Mouse (Mus musculus) erythroblast, adult 5-6 weeks (primary cell): ENCODE results near the gene Cyp4a12a. TPM values are rescaled to one million over a fixed set of nuclear protein-coding genes. Genes with fewer than 3 reads are reported as not detected.
"Not testable (repeated sequence)": the region's sequence is repeated elsewhere in the genome, so short reads cannot be mapped to it uniquely, and the experiment has no call there.

Experiments used
- ATAC-seq: replicated peaks from 2 replicates; pipeline ENCODE4 v1.8.0; 2016; ENCODE audit warnings: moderate number of reproducible peaks, mild to moderate bottlenecking, moderate TSS enrichment, inconsistent platforms; ENCODE audit not compliant: poor library complexity, low FRiP score, severe bottlenecking
- total RNA-seq, 2 experiments: library from RNA; stranded (forward) in 1 of 2; stranded (reverse) in 1 of 2; fragments of 150-400 nt in 1 of 2; fragments of 200-764, 138-1000 nt in 1 of 2; gene quantifications; 2 replicates each; pipeline versions ENCODE4 v1.2.3 to v1.2.4; 2015 to 2017; ENCODE audit warnings: low replicate concordance in 2 of 2

Cyp4a12a gene
- total RNA-seq (2015; ENCODE audit: low replicate concordance) = not detected in 2 replicates
- not detected in 2 replicates for total RNA-seq (2017; ENCODE audit: low replicate concordance)

GRCm38 (mm10) chr4:115298746-115299145, at the start of gene Cyp4a12a:
Cyp4a12a (plus strand) TSS chr4:115299046.
- not testable (repeated sequence) for ATAC-seq

- ATAC-seq = not testable (repeated sequence)
Measured at GRCm38 (mm10) chr4:115264687-115265569, 33.9 kb upstream of the Cyp4a12a start.

GRCm38 (mm10) chr4:115278215-115278982, 20.4 kb upstream of the Cyp4a12a start:
- ATAC-seq = not testable (repeated sequence)

GRCm38 (mm10) chr4:115280342-115280741, 18.5 kb upstream of the Cyp4a12a start:
- ATAC-seq = no peak

GRCm38 (mm10) chr4:115280779-115281178, 18.1 kb upstream of the Cyp4a12a start:
- not testable (repeated sequence) for ATAC-seq

GRCm38 (mm10) chr4:115281231-115281767, 17.5 kb upstream of the Cyp4a12a start:
- not testable (repeated sequence) for ATAC-seq

GRCm38 (mm10) chr4:115325722-115326121, 26.9 kb downstream of the Cyp4a12a start:
- not testable (repeated sequence) for ATAC-seq

GRCm38 (mm10) chr4:115365624-115366023, 66.8 kb downstream of the Cyp4a12a start:
- not testable (repeated sequence) for ATAC-seq

- ATAC-seq = not testable (repeated sequence)
Measured at GRCm38 (mm10) chr4:115368067-115368466, 69.2 kb downstream of the Cyp4a12a start.

Other genes starting within 250 kb of the Cyp4a12a start
- 75.1 and 94.0 TPM in 2 replicates for gene Tal1, start 242.6 kb upstream of the Cyp4a12a start, total RNA-seq (2015; ENCODE audit: low replicate concordance)
- 92.9 and 102 TPM in 2 replicates for gene Tal1, start 242.6 kb upstream of the Cyp4a12a start, total RNA-seq (2017; ENCODE audit: low replicate concordance)
- gene Pdzk1ip1, start 210.3 kb upstream of the Cyp4a12a start, total RNA-seq (2015; ENCODE audit: low replicate concordance) = 377 and 402 TPM in 2 replicates
- gene Pdzk1ip1, start 210.3 kb upstream of the Cyp4a12a start, total RNA-seq (2017; ENCODE audit: low replicate concordance) = 332 and 366 TPM in 2 replicates
- not detected in 2 replicates for gene Cyp4x1, start 164.8 kb upstream of the Cyp4a12a start, total RNA-seq (2015; ENCODE audit: low replicate concordance)
- not detected in 2 replicates for gene Cyp4x1, start 164.8 kb upstream of the Cyp4a12a start, total RNA-seq (2017; ENCODE audit: low replicate concordance)
- not detected in 2 replicates for gene Cyp4a29, start 57.0 kb upstream of the Cyp4a12a start, total RNA-seq (2015; ENCODE audit: low replicate concordance)
- gene Cyp4a29, start 57.0 kb upstream of the Cyp4a12a start, total RNA-seq (2017; ENCODE audit: low replicate concordance) = not detected in 2 replicates
- gene Cyp4a12b, start 112.6 kb downstream of the Cyp4a12a start, total RNA-seq (2015; ENCODE audit: low replicate concordance) = not detected in 2 replicates
- not detected in 2 replicates for gene Cyp4a12b, start 112.6 kb downstream of the Cyp4a12a start, total RNA-seq (2017; ENCODE audit: low replicate concordance)
- not detected in 2 replicates for gene Cyp4a30b, start 153.6 kb downstream of the Cyp4a12a start, total RNA-seq (2015; ENCODE audit: low replicate concordance)
- not detected in 2 replicates for gene Cyp4a30b, start 153.6 kb downstream of the Cyp4a12a start, total RNA-seq (2017; ENCODE audit: low replicate concordance)
- gene Cyp4a14, start 197.1 kb downstream of the Cyp4a12a start, total RNA-seq (2015; ENCODE audit: low replicate concordance) = not detected in 2 replicates
- not detected in 2 replicates for gene Cyp4a14, start 197.1 kb downstream of the Cyp4a12a start, total RNA-seq (2017; ENCODE audit: low replicate concordance)
- gene Cyp4a10, start 219.2 kb downstream of the Cyp4a12a start, total RNA-seq (2015; ENCODE audit: low replicate concordance) = not detected in 2 replicates
- gene Cyp4a10, start 219.2 kb downstream of the Cyp4a12a start, total RNA-seq (2017; ENCODE audit: low replicate concordance) = not detected in 2 replicates